Mouse (Mus musculus) lung, postnatal 4 days (tissue): ENCODE results near the gene Qrich2.
"Not testable (repeated sequence)": the region's sequence is repeated elsewhere in the genome, so short reads cannot be mapped to it uniquely, and the experiment has no call there.

Experiments
- DNase-seq, 2 experiments: peaks; one replicate each; pipeline ENCODE4 v3.0.0; 2021

The Qrich2 gene

DNA sequence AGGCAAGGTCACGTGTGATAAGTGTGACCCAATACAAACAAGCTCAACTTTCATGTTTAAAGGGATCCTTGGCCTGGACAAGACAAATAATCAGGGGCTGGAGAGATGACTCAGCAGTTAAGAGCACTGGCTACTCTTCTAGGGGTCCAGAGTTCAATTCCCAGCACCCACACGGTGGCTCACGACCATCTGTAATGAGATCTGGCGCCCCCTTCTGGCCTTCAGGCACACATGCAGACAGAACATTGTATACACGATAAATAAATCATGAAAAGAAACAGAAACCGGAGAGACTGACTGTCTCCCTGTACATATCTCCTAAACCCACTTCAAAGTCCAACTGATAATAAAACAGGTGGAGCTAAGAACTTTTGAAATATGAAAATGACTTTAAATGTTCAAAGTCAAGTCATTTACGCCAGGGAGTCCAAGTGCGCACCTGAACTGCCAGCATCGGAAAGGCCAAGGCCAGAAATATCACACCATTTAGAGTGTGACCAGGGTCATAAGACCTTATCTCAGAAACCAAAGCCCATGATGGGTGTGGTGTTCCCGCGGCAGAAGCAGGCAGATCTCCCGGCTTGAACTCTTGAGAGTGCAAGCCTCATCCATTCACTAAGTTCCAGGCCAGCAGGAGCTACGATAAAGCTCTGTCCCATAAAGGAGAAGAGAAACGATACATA, 22.8 kb upstream of the Qrich2 start:
- no peak for DNase-seq

DNA sequence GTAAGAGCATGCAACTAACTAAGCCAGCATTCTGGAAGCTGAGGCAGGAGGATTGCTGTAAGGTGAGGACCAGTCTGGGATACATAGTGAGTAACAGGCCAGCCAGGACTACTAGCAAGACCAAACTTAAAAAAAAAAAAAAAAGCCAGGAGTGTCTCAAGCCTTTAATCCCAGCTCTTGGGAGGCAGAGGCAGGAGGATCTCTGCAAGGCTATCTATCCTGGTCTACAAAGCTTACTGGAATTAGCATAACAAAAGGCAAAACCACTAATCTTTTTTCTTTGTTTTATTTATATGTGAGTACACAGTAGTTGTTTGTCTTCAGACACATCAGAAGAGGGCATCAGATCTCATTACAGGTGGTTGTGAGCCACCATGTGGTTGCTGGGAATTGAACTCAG, 22.2 kb upstream of the Qrich2 start:
- DNase-seq = no peak

DNA sequence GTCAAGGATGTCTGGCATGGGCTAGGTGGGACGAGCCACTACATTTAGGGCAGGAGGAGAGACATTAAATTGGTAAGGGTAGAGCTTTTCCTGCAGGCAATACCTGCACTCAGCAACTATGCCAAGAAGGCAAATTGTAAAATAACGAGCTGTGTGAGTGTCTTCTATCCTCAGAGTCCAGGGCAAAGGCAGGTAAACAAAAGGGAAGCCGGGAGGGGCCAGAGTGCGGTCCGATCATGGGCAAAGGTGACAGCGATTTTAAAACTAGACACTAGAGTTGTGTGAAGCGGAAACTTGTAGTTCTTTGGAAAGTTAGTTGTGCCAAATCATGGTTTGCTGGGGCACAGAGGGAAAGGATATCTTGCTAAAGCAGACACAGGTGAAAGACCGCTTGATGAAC, 18.2 kb upstream of the Qrich2 start:
- DNase-seq = no peak

DNA sequence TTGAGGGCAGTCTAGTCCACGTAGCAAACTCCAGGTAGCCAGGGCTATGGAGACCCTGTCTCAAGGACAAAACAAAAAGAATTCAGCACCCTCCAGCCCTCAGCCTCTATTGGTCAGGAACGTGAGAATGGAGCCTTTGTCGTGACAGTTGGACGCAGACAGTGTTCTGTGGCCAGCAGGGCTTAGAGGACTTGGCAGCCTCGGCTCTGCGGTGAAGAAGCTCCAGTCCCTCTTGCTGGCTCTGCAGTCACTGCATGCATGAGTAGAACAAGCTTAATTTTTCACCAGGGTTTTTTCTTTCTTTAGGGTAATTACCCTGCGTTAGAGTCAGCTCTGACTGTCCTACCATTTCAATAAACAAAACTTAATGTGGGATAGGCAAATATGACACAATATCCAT, 15.7 kb upstream of the Qrich2 start:
- DNase-seq = no peak

DNA sequence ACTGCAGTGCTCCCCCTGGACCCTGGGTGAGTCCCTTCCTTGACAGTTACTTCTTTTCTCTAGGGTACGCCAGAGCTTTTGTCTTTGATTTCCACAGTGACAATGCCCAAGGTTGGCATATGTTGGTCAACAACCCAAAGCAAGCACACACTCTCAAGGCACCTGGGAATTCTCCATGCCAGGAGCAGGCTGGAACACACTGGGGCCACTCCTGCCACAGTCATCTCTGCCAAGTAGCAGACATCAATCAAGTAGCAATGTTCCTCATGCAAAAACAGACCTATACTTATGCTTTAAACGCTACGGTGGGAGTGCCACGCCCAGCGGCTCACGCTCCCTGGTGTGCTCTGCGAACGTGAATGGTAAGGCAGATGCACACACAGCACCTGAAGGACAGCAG, 14.9 kb upstream of the Qrich2 start:
- no peak for DNase-seq

DNA sequence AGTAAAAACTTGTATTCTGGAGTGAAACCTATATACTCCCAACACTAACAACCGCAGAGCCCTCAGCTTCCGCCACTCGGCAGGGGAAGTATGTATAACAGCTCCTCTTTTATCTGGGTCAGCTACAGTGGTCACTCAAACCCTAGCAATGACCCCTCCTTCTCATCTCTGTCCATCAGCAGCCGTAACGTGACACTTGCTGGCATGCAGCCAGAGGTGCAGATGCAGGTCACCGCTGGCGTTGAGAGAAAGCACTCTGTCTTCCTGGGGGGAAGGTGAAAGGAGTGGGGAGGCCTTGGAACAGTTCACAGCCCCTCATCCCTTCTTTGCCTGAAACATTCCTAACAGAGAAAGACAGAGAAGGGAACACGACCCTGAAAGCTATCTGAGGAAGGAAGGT, 13.8 kb upstream of the Qrich2 start:
- DNase-seq = no peak

DNA sequence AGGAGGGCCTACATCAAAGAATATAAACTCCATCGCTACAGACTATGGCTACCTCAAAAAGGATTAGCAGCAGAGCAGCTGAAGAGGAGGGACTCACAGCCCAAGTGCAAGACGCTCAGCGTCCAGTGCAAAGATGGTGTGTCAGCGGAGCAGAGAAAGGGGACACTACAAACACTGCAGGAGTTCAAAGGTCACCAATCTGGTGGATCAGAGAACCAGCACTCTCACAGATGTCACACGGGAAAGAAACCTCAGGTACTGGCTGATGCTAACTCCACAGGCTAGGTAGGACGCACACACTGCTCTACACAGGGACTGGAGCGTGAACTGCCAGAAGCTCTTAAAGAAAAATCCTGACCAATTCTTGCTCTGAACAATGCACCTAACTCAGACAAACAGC, 12.9 kb upstream of the Qrich2 start:
- DNase-seq = no peak

DNA sequence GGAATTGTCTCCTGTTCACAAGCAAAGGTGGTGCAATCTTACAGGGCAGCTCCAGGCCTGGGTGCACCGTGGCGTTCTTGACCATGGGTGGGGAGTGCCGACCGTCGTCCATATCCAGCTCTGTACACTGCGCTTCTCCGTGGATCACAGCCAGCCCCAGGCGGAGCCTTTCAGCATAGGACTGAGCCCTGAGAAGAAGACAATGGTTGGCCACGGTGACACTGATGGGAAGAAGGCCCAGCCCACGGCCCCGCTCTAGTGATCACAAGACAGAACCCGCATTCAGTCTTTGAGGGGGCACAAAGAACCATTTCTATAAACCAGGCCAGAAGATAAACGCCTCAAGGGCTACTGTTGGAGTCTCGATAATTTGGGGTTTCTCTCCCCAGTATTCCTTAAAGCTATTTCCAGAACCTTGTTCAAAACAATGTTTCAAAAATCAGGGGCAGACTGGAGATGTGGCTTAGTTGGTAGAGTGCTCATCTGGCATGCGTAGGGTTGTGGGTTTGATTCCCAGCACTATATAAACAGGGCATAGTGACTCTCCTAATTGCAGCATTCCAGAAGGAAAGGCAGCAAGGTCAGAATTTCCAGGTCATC, 11.2 kb upstream of the Qrich2 start:
- no peak for DNase-seq

DNA sequence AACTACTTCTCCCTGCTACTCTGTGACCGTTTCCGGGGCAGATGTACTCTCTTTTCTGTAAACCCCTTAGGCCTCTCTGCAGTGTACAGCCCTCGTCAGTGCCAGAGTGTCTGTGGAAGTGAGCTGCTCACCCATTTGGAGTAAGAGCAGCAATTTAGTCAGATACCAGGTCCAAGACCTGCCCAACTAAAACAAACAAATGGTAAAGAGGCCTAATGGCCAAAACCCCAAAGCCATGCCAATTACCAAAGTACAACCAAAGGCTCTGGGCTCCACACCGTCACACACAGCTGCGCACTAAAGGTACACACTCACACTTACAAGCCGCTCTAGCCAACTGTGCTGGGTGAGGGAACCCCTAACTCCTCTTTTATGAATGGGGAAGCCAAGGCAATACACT, 10.7 kb upstream of the Qrich2 start:
- no peak for DNase-seq

DNA sequence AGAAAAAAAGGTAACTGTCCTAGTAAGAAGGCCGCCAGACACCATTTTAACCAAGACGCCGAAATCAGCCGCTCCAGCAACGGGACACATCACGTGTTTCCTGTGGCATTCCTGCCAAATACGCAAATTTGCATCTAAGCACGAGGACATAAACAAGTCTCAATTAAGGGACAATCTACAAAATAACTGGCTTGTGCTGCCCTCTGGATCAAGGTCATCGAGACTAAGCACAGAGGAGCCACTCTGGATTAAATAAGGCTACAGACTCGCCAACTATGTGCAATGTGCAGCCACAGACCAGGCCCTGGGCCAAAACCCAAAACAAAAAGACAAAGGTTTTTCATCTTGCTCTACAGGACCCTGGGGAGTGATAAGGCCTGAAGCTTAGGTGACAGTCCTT, 10.0 kb upstream of the Qrich2 start:
- no peak for DNase-seq

DNA sequence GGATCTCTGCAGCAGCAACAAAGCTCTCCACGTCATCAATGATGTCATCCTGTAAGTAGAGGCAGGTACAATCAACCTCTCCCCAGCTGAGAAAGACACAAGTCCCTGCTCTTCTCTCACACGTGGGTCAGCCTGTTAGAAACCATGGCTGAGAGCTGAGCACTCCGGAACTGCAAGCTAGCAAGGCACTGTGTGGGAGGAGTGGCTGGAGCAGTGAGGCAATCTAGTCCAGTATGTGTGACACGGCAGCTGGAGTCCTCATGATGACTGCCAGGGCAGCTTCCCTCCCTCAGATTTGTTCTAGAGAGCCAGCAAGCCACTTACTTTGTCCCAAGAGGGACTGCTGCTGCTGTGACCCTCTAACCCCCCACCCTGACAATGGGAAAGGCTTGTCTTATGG, 6.2 kb upstream of the Qrich2 start:
- peak; percentile 29 to 67 for DNase-seq

DNA sequence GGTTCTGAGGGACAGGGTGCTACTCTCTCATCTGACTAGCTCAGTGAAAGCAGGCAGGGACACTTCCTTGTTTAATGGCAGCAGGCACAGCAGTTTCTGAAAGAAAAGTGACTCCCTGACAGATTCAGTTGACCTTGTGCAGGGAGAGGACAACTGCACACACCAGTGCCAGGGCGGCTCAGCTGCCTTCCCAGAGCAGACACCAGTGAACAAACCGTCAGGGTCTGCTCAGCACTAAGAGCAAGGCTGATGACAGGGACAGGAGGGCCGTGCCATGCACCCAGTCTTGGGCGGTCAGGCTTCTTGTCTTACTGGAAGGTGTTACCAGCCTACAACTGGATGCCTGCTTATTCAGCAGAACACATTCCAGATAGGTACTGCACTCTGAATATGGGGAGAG, 4.9 kb upstream of the Qrich2 start:
- no peak for DNase-seq

DNA sequence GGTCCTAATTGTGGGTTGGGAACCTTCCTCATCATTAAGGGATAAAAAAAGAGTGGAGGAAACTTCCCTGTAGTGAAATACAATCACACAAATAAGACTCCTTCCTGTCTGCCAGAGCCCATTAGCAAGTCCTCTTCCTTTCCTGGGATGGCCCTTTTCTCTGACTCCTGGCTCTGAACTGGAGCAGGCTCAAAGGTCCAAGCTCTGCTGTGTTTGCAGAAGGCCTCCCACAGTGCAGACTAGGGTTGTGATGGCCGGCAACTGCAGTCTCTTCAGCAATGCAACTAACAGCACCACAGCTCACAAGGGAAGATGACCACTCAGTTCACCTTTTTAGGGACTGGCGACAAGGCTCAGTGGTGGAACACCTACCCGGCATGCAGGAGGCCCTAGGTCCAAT, 4.2 kb upstream of the Qrich2 start:
- no peak for DNase-seq

DNA sequence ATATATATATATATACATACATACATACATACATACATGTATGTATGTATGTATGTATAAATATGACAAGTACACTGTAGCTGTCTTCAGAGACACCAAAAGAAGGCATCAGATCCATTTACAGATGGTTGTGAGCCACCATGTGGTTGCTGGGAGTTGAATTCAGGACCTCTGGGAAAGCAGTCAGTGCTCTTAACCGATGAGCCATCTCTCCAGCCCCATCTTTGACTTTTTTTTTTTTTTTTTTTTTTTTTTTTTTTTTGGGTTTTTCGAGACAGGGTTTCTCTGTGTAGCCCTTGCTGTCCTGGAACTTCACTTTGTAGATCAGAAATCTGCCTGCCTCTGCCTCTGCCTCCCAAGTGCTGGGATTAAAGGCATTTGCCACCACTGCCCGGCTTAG, 2.3 kb upstream of the Qrich2 start:
- not testable (repeated sequence) for DNase-seq

DNA sequence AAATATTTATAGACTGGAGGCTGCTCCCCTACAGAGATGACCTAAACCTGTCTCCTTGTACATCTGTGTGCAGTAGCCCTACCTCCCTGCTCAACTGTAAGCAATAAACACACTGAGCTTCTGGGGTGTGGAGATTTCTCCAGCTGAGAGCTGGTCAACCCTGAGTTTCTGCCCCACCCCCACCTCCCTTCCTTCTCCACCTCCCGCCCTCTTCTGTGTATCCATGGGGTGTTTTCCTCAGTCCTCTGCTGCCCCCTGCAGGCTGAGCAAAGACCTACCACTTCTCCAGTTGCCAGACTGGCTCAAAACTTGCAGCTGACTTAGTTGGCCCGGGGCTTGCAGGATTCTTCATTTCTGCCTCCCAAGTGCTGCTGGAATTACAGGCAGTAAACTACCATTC, 2.2 kb downstream of the Qrich2 start:
- peak; percentile 84 to 90 for DNase-seq

DNA sequence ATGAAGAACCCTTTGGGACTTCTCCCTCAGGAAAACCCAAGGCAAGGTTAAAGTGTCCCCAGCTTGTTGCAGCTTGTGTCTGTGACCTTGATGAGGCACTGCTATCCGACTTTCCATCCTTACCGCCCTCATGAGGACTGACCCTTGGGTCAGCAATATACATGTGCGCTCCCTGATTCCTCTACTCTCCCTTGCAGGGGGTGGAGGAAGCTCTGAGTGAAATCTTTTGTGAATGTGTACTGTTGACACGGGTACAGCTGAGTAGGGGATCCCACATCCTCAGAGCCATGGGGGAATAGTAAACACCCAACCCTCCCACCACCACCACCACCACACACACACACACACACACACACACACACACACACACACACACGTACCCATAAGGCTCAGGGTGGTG, 2.7 kb downstream of the Qrich2 start:
- DNase-seq = no peak

DNA sequence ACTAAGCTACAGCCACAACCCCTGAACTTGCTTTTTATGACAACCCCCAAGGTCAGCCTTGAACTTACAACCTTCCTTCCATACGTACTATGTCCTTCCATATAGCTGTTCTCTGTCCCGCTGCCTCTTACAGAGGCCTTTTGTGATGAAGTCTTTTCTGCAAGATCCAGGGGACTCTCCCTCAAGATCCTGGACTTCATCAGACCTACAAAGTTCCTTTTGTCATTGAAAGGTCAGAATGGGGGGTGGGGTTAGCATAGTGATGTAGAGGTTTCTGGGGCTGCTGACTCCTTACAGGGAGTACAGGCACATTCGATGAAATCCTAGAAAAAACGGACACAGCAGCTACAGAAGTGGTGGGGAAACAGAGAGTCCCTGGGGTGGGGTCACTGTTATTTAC, 6.3 kb downstream of the Qrich2 start:
- DNase-seq = no peak

DNA sequence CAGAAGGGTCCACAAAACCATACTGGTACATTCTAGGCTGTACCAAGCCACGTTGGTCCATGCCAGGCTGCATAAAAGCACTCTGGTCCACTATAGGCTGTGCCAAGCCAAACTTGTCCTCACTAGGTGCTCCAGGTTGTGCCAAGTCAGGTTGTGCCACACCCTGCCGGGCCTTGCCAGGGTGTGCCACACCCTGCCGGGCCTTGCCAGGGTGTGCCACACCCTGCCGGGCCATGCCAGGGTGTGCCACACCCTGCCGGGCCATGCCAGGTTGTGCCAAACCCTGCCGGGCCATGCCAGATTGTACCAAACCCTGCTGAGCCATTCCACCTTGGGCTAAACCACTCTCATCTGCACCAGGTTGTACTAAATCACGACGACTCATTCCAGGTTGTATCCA, 9.8 kb downstream of the Qrich2 start:
- no peak for DNase-seq

DNA sequence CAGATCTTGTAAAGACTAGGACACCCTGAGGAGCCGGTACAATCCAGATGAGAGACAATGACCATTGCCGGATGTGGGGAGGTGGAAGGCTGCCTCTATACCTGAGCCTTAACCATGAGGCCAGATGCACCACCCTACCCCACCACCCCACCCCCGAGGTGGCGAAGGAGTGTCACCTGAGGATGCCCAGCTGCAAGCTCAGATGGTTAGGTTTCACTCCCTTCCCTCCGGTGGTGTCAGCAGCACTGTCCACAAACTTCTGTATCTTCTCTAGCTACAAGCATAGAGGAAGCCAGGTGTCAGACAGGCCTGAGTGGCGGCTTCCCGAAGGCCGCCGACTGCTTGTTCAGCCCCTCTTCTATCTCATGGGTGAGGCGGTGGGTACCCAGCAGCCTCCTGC, 12.2 kb downstream of the Qrich2 start:
- DNase-seq = no peak

DNA sequence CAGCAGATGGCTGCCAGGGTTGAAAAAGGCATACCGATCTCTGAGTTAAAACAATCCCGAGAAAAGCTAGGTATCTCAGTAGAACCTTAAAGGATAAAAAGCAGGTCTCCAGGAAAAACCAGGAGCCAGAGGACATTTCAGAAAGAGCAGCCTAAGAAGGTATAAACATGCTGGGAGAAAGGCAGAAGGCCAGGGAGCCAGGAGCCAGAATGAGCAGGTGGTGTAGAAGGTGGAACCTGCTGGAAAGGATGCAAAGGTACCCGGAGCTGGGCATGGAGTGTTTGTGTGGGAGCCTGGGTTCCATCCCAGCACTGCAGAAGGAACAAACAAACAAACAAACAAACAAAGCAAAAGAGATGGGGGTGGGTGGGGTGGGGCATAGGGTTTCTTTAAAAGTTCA, 16.7 kb downstream of the Qrich2 start:
- no peak for DNase-seq

DNA sequence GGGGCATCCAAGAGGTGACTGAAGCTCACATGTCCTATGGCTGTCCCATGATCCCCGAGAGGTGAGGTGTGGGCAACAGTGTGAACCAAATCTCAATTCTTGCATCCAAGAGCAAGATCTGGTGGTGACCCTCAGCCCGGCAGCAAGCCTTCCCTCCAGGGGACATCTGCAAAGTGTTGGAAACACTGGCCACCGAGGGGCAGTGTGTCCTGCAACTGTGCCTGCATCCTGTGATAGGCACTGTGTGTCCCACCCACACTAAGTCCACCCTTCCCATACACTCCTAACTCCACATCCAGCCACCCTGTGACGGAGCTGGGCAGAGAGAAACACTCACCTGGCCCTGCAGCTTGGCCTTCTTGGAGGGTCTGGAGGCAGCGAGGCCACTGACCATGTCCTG, 18.2 kb downstream of the Qrich2 start:
- DNase-seq = no peak

DNA sequence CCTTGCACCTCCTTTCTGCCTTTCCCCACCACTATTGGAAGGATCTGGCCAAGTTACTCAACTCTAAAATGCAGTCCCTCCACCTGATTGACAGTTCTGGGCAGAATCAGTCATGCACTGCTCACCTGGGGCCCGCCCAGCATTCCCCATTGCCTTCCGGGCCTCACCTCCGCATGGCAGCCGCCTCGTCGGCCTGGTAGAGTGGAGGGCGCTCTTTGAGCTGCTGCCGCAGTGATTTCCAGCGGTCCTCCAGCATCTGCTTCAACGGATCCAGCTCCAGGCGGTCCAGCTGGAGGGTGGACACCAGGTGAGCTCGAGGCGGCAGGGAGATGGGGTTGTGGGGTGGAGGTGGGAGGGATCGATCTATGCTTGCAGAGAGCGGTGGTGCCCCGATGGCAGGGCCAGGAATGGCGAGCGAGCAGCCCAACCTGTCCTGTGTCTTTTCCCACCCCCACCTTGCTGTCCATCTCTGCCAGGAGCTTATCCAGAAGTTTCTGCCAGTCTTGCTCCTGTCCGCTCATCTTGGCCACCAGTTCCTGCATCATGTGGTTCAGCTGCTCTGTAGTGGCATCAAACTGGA, 19.6 kb downstream of the Qrich2 start:
- DNase-seq = no peak

DNA sequence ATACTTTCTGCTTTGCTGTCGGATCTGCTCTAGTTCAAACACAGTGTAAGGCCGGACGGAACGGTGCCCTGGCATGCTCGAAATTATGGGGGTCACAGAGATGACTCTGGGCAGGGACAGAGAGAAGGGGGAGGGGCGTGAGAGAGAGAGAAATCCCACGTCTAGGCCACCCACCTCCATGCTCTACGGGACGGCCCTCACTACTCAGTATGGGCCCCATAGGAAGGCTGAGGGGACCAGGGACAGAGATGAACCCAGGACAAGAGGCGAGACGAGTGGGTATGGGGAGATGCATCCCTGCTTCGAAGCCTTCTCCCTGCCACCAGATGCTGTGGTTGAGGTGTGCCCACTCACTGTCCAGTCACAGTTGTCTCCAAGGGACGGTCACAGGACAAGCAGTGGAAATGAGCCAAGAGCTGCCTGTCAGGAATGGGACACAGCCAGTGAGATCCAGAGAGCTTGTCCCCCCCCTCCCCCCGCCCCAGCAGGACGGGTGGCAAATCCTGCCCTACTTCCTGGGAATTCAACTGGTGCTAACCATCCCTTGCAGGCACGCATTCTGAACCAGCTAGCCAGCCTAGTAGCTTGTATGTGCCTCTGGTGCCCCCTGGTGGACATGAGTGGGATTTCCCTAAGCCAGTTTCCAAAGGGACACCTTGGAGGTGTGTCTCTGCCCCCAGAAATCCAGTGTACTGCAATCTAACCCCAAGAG, 20.3 kb downstream of the Qrich2 start:
- peak; percentile 86 to 93 for DNase-seq

DNA sequence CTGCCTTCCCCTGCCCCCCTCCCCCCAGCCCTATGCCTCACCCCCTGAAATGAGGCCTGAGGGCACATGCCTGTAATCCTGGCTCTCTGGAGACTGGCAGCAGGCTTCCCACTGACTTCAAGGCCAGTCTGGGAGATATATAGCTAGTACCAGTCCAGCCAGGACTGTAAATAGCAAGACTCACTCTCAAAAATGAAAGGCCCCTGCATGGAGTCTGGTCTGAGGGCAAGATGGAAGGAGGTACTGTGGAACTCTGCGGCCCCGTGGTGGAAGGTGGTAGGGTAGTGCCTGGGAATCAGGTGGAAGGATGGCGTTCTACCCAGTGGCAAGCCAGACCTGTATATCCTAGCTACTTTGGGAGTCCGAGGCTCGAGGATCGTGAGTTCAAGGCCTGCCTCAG, 22.1 kb downstream of the Qrich2 start:
- no peak for DNase-seq
